Mouse (Mus musculus): ENCODE measurements around the gene Il1rapl2. TPM values are rescaled to one million over a fixed set of nuclear protein-coding genes. Genes with fewer than 3 reads are reported as not detected.
"Not testable (repeated sequence)": the region's sequence is repeated elsewhere in the genome, so short reads cannot be mapped to it uniquely, and the experiment has no call there.

Gene Il1rapl2
- total RNA-seq, 4 experiments from 2014 or later, result 5.1 to 6.4 (median 5.9) TPM

- DNase-seq (ENCODE audit: low spot score in 2 of 2), result no peak
Observed at GRCm38 (mm10) chrX:138170146-138170545, 599.7 kb downstream of the Il1rapl2 start.

- no peak for DNase-seq (ENCODE audit: low spot score in 2 of 2)
Observed at GRCm38 (mm10) chrX:138209480-138209879, 639.1 kb downstream of the Il1rapl2 start, which contains the start of gene Tex13a. TSS of gene Tex13a (minus strand) at chrX:138209580.

- DNase-seq (ENCODE audit: low spot score in 2 of 2), result no peak
Observed at GRCm38 (mm10) chrX:138234626-138235025, 664.2 kb downstream of the Il1rapl2 start.

DNA sequence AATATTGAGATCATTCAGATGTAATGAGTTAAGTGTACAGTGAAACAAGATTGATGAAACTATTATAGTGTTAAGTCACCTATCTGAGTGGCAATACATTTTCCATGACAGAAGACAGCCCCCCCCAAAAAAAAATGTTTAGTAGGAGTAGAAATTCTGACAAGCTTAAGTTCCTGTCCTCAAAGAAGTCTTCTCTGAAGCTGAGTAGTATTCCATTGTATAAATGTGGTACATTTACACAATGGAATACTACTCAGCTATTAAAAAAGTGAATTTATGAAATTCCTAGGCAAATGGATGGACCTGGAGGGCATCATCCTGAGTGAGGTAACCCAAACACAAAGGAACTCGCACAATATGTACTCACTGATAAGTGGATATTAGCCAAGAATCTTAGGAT lies 778.3 kb downstream of the Il1rapl2 start:
- DNase-seq (ENCODE audit: low spot score in 2 of 2), result not testable (repeated sequence)

GRCm38 (mm10) chrX:138433794-138434193 lies 863.4 kb downstream of the Il1rapl2 start:
- DNase-seq (ENCODE audit: low spot score in 2 of 2), result no peak

DNA sequence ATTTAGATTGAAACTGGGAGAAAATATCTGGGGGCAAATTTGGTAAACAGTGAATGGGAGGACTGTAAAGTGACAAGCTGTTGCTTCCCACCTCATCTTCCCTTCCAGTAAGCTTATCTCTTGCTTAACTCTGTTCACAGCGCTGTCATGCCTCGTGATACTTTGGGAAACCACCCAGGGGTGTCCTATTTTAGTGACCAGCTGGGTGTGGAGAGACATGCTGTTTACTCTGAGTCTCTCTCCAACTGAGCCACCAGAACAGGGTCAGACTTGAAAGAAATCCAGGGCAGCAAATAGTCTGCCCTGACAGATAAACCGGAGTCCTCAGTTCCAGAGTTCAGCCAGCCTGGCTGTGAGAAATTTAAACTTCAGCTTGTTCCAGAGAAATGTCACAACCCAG lies 867.5 kb downstream of the Il1rapl2 start:
- DNase-seq (ENCODE audit: low spot score in 2 of 2), result no peak

- no peak for DNase-seq (ENCODE audit: low spot score in 2 of 2)
Observed at GRCm38 (mm10) chrX:138449856-138450255, 879.4 kb downstream of the Il1rapl2 start.

GRCm38 (mm10) chrX:138478488-138478887 lies 908.1 kb downstream of the Il1rapl2 start:
- DNase-seq (ENCODE audit: low spot score in 2 of 2), result no peak

- no peak for DNase-seq (ENCODE audit: low spot score in 2 of 2)
Observed at GRCm38 (mm10) chrX:138500510-138500909, 930.1 kb downstream of the Il1rapl2 start.

GRCm38 (mm10) chrX:138505049-138505448 lies 934.6 kb downstream of the Il1rapl2 start:
- DNase-seq (ENCODE audit: low spot score in 2 of 2), result no peak

DNA sequence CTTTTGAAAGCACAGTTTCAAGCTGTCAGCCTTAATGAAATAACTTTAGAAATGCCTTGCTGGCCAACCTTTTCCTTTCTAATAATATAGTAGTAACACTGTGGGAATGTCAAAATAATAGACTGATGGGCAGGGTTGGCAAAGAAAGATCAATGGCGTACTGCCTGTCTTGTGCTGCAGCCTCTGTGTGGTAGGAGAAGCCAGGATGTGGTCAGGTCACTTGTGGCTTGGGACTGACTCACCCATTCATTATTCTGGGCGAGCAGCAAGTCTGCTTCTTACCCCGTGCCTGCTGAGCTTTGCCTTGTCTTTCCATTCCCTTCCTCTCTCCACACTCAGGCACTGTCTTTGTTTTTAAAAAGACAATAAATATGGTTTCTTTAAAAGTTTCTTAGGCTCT lies 1049.7 kb downstream of the Il1rapl2 start:
- DNase-seq (ENCODE audit: low spot score in 2 of 2), result no peak

DNA sequence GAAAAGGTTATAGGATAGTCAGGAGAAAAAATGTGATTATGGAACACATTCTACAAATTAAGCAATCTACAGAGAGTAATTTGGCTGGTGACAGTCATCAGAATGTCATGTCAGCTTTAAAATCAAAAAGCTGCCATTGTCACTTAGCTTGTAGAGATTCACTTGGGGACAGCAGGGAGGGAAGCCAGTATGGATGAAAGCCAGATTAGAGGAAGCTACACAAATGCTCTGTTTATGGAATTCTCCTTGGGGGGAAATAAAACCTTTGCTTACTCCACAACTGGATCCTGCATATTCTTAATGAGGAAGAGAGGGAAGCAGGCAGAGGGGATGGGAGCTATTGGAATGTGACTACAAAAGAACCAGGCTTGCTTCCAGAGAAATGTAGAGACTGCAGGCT lies 1054.9 kb downstream of the Il1rapl2 start:
- no peak for DNase-seq (ENCODE audit: low spot score in 2 of 2)

- DNase-seq (ENCODE audit: low spot score in 2 of 2), result no peak
Observed at GRCm38 (mm10) chrX:138722372-138722771, 1152.0 kb downstream of the Il1rapl2 start.

DNA sequence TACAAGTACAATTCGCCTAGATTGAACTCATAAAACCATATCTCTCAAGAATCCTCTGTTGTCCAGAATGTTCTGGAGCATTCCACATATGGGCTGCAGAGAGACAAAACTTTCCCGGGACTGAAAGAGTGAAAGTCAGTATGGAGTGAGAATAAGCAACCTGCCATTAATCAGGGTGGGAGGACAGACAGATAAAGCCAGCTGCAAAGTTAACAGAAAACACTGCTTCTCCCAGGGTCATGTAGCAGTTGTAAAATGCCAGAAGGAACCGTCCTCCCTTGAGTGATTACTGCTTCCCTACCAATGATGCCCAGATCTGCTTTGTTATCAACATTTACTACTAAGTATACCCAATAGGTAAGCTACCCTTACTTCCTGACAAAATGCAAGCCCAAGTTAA lies 1230.5 kb downstream of the Il1rapl2 start:
- no peak for DNase-seq (ENCODE audit: low spot score in 2 of 2)

DNA sequence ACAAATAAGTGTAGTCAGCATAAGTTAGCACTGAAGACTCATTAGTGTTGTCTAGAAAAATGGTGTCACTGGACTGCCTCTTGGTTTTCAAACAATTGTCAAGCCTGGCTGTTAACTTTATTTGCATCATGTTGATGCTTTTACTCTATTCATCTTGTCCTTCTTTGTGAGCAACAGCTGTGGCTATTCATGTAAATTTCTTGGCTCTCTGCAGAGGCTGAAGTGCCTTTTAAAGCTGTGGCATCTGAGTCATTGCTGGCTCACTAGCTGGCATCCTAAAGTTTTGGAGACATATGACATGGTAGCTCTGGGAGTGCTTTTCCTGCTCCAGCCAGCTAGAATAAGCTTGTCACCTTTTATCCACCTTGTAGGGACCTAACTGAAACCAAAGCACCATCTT lies 1261.5 kb downstream of the Il1rapl2 start:
- DNase-seq (ENCODE audit: low spot score in 2 of 2), result no peak

DNA sequence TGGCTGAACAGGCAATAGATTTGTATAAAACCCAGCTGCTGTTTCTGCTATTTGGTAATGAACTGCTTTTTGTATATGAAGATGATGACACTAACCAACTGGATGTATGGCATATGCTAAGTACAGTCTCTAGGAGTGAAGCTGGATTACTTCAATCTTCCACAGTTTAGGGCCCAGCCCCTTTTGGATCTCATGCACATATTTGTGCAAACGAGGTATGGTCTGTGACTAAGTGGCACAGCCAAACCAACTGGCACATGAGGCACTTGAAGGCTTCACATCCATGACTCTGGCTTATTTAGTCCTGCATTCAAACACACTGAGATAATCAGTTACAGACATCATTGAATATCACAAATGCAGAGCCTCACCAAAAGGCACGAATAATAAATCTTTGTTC lies 1263.5 kb downstream of the Il1rapl2 start:
- DNase-seq (ENCODE audit: low spot score in 2 of 2), result no peak

DNA sequence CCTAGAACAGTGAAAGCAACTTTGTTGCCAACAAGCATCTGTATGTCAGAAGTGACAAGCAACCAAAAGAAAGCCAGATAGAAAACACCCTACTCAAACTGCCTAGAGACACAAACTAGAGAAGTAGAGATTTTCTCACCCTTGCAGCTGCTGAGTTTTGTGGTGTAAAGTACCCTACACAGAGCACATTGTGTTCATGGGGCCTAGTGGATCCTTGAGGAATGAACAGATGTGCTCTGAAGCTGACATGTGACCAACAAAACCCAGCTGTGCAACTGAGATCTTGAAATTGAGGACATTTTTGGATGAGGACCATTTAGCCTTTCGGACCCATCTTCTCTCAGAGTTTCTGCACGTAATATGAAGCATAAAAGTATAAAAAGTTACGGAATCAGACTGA lies 1268.0 kb downstream of the Il1rapl2 start:
- DNase-seq (ENCODE audit: low spot score in 2 of 2), result no peak

All from left cerebral cortex, adult 8-10 months (tissue).